Mouse (Mus musculus): ENCODE measurements around the gene Col6a6. TPM values are rescaled to one million over a fixed set of nuclear protein-coding genes. Genes with fewer than 3 reads are reported as not detected.
"Not testable (repeated sequence)": the region's sequence is repeated elsewhere in the genome, so short reads cannot be mapped to it uniquely, and the experiment has no call there.

Gene Col6a6
- polyA plus RNA-seq, 1 experiment from 2014 or later: 4.8 TPM

- Histone ChIP-seq H3K27me3 (no peaks in the 10 kb centered on the region), H3K9ac (no peak overlapping the region), H3K9me3 (no peaks in the 10 kb centered on the region), H3K4me1 (no peaks in the 10 kb centered on the region), H3K36me3 (peaks cover 60% of the 10 kb centered on the region), H3K4me2 (no peak overlapping the region), H3K4me3 (no peak overlapping the region), H3K27ac (no peak overlapping the region)
- WGBS: 77% methylated on average over 2 of the region's 2 CpGs
- ATAC-seq (ENCODE audit: insufficient number of reproducible peaks, low FRiP score, low TSS enrichment, low read depth): no peak
These were observed 171.8 kb downstream of the Col6a6 start for GRCm38 (mm10) chr9:105656189-105656588.

- Histone ChIP-seq H3K27me3 (no peaks in the 10 kb centered on the region), H3K9me3 (no peaks in the 10 kb centered on the region), H3K36me3 (peaks cover 12% of the 10 kb centered on the region), H3K4me2 (peak within 1 kb of the TSS; percentile 70), H3K4me3 (peak within 1 kb of the TSS; percentile 93), H3K4me1 (peaks cover 7% of the 10 kb centered on the region; the same call in 1 of the 2 replicates), H3K27ac (peak within 1 kb of the TSS; percentile 74), H3K9ac (peak within 1 kb of the TSS; percentile 94)
- peak; percentile 65; the same call in 1 of the 2 replicates for ATAC-seq (ENCODE audit: insufficient number of reproducible peaks, low FRiP score, low TSS enrichment, low read depth)
- 6% methylated on average over 37 of the region's 37 CpGs for WGBS
These were observed 185.2 kb downstream of the Col6a6 start, which contains the start of gene Pik3r4 for GRCm38 (mm10) chr9:105642460-105643371. TSS of gene Pik3r4 (plus strand) at chr9:105642978.

- H3K27ac ChIP-seq; H3K4me2 ChIP-seq; ATAC-seq (ENCODE audit: insufficient number of reproducible peaks, low FRiP score, low TSS enrichment, low read depth); H3K9me3 ChIP-seq; H3K4me3 ChIP-seq; H3K27me3 ChIP-seq; H3K9ac ChIP-seq; H3K4me1 ChIP-seq: not testable (repeated sequence)
- 82% methylated on average over 6 of the region's 6 CpGs for WGBS
- H3K36me3 ChIP-seq: peaks cover 12% of the 10 kb centered on the region
These were observed 186.6 kb downstream of the Col6a6 start for GRCm38 (mm10) chr9:105641377-105641776.

Other genes with a start within 250 kb of the Col6a6 start
- 17.0 and 20.5 TPM in 2 replicates for gene Pik3r4, start 185.2 kb downstream of the Col6a6 start, polyA plus RNA-seq (2015; fragmentation: Nextera tagmentation; extraction: Ambion mirVana)
- gene Col6a5, start 132.5 kb upstream of the Col6a6 start, polyA plus RNA-seq (2015; fragmentation: Nextera tagmentation; extraction: Ambion mirVana): 0.56 and 0.60 TPM in 2 replicates